Mouse (Mus musculus): ENCODE measurements around the gene Pced1b.

Gene Pced1b

DNA sequence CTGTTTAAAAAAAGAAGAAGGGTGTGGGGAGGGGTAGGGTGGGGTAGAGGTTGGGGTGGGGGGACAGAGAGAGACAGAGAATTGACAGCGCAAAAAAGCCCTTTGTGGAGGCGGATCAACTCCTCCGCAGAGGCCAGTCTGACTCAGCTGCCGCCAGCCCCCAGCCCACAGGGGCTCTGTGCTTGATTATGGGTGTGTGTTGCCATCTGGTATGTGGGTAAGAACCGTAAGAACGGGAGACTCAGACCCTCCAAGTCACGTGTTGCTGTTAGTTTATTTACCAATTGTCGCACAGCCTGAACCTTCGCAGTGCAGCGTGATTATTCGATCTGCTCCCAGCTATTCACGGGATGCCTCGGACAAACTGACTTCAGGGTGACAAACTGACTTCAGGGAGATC is 41.8 kb downstream of the Pced1b start:
- no peak for DNase-seq

DNA sequence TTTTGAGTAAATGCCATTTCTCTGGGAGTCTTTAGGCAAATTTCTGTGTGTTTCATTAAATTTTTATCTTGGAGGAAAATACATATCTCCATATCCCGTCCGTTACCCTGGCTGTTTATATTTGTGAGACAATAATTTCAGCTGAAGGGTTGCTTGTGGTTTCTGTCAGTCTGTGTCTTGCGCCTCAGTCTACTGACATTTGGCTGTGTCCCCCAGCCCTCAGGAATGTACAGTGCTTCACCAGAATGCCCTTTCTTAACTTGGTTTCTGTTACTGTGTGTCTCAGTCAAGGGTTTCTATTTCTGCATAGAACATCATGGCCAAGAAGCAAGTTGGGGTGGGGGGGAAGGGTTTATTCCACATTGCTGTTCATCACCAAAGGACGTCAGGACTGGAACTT is 42.3 kb downstream of the Pced1b start:
- no peak for DNase-seq

DNA sequence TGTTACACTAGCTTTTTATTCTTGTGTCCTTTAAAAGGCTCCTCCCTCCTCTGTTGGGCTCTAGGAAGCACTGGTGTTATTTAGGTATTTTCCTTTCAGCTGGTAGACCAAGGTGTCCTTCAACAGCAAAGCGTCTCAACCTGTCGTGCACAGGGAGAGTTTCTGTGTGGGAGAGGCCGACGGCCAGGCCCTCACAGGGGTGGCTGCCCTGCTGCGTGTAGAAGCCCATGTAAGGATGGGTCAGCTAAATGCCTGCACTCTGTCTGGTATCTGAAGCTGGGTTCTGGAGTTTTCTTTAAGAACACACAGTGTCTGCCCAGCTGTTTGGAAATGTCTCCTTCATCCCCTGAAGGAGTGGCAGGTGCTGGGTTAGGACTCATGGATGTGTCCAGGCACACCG is 43.4 kb downstream of the Pced1b start:
- no peak for DNase-seq

DNA sequence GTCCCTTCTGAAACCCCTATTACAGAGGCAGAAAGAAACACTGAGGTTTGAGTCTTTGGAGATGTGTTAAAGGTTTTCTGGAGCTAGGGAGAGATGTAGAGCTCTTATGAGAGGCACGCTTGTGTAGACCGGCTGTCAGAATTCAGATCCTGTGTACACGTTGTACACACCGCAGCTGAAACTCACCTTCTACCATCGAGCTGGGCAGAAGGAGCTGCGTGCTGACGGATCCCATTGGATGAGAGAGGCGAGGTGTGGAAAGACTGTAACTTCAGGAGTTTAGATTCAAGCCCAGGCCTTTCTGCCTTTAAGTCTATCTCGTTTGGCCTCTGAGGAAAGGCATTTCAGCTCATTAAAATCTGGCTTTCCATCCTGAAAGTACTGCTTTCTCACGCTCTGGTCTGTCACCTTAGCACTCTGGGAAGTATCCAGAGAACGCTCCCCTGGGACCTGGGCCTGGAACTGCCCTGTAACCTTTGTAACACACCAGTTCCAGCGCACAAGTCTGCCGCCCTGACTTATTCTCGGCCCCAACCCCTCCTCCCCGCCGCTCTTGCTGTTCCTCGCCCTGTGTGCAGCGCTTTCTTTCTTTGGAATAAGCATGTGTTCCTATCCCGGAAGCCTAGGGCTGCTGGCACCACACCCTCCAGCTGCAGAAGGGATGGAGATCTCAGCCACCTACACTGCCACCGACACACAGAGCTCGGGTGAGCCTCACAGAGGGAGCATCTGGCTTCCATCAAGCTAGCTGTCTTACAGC is 44.6 kb downstream of the Pced1b start:
- DNase-seq, result no peak

DNA sequence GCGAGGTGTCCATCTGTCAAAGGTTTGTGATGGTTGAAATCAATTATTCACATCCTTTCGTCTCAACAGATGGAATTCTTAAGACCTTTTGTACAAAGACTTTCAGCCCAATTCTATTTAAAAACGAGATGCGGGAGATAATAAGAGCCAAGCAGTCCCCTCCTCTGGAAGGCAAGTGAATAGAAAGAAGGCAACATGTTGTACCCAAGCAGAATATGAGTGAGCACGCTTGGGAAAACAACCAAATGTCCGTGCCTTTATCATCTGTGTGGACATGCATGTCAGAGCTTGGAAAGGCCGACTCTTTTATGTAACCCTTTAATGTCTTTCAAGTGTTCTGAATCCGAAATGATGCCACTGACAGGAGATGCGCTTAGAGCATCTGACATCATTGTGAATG is 61.0 kb downstream of the Pced1b start:
- no peak for DNase-seq

DNA sequence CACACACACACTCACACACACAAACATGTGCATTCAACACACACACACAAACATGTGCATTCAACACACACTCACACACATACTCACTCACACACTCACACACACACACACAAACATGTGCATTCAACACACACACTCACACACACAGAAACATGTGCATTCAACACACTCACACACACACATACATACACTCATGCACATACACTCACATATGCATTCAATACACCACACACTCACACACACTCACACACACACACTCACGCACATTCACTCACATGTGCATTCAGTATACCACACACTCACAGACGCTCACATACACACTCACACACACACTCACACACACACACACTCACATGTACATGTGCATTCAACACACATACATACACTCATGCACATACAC is 62.6 kb downstream of the Pced1b start:
- DNase-seq, result no peak

DNA sequence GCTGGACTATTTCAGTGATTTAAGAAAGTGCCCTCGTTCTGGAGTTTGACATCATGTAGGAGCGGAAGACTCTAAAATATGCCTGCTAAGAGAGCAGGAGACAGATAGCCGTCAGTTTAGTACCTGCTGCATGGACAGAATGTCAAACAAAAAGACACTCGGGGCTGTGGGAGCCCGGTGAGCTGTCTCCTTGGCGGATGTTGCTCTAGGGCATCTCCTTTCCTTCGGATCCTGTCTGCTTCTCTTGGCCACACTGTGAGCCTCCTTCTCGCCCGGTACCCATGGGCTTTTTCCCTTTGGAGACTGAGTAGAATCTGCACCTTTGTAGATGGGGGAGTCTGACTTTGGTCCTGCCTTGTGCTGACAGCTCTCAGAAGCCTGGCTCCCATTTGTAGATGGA is 63.3 kb downstream of the Pced1b start:
- no peak for DNase-seq

DNA sequence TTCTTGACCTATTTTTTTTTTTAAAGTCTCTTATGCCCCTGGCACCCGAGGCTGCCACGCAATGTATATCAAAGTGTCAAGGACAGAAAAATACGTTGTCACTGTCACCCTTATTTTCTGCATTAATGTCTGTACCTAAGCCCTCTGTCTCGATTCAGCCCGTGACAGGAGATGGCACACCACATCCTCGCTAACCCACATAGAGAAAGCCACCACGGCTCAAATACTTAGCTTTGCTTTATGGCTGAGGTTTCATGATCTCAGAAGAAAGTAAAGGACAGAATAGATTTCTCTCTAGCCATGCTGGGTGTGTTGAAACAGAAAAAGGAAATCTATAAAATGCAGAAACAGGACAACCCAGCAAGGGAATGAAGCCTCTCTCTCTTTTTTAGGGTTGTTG is 64.3 kb downstream of the Pced1b start:
- DNase-seq, result no peak

DNA sequence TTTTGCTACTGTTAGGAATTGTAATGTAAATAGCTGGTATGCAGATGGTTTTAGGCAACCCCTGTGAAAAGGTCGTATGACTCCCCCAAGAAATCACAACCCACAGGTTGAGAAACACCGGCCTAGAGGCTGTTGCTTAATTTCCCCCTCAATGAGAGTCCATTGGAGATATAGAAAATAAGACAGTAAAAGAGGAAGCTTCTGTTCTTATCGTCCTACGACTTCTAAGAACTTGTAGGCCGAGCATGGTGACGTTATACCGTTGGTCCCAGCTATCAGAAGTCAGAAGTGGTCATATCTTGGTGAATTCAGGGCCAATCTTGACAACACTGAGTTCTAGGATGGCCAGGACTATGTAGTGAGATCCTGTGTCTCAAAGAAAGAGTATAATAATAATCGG is 65.0 kb downstream of the Pced1b start:
- DNase-seq, result no peak

DNA sequence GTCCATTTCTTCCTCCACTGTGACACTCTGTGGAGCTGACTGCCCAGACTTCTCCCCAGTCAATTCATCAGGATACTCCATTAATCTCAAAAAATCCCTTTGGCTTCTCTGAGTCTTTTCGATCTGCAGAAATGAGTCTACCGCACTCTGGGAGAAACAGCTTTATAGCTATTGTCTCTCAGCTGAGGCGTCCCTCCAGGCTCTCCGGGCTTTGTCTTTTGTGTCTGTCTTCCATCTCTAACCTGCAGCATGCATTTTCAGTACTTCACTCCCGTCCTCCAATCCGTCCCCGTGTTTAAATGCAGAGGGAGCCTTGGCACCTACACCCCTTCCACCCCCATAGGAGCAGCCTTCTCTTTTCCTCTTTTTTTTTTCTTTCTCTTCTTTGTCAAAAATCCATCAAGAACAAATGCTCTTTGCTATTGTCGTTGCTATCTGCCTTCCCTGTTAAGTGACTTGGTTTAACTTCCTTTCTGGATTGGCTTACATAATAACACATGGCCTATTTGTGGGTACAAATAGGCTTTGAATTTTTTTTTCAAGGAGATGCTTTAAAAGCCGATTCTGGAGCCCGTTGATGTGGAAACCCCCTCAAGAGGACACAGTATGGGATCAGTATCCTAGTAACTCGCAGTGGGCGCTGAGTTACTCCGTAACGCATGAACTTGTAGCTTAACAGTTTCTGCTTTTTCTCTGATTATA is 68.0 kb downstream of the Pced1b start:
- peak; percentile 19 for DNase-seq

DNA sequence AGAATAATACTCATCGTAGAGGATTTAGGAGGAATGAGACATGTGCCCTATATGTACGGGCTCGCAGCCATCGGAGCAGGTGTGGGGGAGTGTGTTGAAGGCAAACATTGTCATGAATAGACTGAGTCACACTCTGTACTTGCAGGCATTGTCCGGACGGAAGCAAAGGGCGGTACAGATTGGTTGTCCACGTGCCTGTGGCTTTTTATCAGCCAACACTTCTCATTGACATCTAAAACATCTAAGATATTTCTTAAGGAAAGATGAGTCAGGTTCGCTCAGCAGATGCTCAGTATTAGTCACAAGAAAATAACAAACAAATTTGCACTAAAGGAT is 68.5 kb downstream of the Pced1b start:
- DNase-seq, result no peak

DNA sequence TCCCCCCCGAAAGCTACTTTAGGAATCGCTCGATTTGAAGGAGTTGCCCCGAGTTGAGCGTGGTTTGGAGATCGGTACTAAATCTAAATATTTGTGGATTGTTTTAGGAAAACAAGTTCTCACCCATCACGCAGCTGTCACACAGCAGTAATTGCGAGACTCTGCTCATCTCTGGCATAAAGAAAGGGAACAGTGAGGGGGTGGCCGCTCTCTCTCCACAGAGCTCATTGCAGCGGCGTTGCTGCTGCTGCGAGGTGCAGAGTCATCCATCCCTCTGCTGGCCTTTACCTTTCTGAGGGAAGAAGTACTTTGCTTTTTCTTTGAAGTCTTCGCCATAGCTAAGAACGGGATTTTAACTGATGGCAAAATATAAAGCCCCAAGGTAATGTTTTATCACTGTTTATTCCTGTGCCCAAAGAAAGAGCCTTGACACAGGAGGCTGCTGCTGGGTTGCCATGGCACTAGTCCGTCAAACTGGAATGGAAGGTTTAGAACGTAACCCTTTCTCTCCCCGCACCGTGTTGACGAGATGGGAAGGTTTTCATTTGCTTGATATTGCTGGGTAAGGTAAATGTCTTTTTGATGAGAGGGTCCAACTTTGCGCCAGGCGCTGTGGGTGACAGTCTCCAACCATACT is 71.6 kb downstream of the Pced1b start:
- no peak for DNase-seq

DNA sequence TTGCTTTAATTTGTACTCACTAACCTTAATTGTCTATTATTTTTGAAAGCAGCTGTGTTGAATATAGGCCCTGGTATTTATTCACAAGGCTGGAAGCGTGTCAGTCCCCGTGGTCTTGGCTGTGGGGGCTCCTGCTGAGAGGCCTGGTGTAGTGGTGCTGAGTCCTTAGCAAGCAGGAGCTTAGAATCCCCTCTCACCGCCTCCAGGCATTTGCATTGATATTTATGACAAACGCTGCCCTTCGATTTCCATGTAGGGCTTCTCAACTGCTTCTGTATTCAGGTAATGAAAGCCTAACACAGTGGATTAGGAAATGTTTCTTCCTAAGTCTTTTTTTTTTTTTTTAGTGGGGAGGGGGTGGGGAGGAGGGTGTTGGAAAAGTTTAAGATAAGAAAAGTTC is 75.9 kb downstream of the Pced1b start:
- no peak for DNase-seq

DNA sequence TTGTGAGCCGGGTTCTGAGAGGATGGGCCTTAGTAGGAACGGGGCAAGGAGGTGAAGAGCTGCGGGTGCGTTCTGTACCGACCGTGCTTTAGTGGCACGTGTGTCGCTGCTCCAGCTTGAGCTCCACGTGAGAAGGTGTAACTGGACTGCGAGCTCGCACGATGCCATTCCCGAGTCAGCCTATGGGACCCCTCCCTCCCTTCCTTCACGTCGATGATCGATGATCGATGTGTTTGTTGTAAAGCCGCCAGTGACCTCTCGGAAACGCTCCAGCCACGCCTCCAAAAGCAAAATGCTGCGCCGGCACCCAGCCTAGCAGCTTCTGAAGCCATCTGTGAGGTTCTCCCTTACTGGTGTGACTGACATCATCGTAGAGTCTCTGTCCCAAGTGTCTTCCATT is 76.6 kb downstream of the Pced1b start:
- DNase-seq, result no peak

DNA sequence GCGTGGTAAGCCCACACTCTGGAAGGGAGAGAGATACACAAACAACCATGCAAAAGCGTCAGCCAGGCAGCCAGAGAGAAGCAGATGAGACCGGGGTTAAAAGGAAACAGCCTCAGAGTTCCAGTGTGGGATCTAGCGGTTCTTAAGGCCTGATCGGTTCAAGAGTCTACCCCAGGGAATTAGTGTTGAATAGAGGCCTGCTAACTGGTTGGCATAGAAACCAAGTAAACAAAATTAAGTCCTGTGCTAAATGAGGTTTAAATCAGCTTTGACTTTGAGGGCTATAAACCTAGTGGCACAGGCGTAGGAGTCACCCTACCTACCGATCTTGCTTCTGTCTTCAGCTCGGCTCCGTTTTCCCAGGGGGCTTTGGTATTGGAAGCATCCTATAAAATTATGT is 77.4 kb downstream of the Pced1b start:
- peak; percentile 53 for DNase-seq

DNA sequence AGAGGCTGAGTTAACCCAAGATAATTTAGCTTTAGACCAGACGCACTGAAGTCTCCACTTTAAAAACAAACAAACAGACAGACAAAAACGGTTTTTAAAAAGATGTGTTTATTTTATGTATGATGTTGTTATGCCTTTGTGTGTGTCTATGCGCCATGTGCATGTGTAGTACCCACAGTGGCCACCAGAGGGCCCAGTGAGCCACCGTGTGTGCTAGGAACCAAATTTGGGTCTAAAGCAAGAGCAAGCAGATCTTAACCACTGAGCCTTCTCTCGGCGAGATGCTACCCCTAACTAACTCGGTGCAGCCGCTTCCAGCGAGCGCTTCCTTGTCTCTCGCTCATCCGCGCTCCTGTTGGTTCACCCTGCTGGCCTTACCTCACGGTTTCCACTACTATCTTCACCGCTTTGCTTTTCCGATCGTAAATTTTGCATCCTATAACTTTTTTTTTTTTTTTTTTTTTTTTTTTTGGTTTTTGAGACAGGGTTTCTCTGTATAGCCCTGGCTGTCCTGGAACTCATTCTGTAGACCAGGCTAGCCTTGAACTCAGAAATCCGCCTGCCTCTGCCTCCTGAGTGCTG is 80.7 kb downstream of the Pced1b start:
- DNase-seq, result no peak

DNA sequence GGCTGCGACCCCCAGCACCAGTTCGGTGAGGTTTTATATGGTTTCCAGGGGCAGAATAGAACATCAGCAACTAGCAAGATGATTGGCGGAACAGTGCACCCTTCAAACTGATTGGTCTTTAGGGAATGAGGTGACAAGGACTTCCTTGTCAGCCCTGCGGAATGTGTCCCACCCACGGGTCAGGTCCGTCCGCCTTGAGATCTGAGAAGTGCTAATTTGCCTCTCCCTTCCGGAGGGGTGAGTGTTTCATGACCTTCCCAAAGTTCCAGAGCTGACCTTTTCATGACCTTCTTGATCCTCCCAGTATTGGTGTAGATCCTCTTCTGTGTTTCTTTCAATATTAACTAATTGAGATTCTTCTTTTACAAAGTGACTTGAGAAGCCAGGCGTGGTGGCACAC is 85.7 kb downstream of the Pced1b start:
- DNase-seq, result no peak

DNA sequence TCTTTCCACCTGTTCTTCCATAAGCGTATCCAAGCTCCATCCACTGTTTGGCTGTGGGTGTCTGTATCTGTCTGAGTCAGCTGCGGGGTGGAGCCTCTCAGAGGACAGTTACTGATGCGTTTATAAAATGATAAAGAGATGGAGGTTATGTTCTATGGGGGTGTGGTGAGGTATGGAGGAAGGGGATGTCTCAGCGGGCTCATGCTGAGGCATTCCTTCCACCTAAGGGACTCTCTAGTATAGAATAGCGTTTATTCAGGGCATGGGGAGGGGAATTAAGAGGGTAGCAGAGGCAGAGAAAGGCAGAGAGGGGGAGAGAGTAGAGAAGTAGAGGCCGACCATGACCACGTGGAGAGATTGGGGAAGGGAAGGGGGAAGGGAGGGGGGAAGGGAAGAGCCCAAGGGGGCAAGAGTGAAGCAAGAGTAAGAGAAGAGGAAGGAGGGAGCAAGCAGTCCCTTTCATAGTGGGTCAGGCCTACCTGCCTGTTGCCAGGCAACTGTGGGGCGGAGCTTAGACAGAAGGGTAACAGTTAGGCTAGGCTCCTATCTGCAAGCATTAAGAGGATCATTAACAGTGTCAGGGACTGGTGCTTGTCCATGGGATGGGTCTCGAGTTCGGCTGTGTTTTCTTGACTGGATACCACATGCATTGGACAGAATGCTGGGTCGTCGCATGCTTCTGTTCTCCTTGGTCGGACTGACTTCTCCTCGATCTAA is 90.9 kb downstream of the Pced1b start:
- DNase-seq, result peak; percentile 58

DNA sequence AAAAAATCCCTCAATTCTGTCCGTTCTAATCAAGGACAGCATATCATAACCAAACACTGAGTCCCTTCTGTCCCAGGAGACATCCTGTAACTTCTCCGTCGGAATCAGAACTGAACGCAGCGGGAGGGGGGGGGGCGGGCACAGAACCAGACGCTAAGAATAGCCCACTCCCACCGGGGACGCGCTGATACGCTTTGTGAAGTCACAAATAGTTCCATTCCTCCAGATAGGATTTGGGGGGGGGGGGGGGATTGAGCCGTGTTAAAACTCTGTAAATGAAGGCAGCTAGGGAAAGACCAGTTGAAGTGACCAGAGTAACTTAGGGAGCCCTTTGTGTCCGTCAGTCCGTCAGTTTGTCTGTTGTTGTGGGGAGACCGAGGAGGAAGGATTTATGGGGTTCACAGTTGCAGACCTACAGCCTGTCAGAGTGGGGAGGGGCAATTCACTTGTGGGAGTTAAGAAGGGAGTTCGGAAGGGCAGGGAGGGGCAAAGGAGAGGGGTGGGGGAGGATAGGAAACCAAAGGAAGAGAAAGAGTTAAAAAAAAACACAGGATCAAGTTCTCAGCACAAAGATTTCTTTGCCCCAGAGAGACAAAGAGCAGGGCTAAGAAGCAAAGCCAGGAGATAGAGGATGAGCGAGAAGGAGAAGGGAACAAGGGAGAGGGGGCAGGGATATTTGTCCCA is 91.6 kb downstream of the Pced1b start:
- peak; percentile 51 for DNase-seq

DNA sequence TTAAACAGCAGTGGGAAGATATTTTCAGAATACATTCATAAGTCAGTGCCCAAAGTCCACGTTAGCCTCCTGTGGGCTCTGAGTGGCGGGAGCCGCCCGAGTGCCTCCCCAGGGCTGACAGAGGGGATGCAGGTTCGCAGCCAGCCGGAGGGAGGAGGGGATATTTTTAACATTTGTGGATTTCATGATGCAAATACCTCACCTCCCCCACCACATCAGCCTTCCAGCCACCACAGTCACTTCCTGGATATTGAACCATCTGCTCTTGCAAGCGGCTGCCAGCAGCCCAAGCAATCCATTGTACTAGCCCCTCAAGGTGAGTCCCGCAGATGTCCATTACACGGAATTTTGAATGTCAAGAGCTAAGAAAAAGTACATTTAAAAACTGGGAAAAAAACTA is 95.4 kb downstream of the Pced1b start:
- DNase-seq, result no peak

DNA sequence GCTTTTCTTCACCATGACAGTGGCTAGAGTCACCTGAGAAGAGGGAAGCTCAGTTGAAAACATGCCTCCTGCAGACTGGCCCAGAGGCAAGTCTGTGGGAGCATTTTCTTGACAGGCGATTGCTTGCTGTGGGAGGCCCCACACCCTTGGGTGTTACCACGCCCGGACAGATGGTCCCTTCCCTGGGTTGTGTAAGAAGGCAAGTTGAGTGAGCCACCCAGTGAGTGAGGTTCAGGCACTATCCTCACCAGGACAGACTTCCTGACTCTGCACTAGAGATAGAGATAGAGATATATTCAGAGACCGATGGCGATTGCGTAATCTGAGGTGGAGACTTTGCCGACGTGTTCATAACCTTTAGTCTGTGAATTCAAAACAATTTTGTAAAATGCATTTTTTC is 96.0 kb downstream of the Pced1b start:
- no peak for DNase-seq

DNA sequence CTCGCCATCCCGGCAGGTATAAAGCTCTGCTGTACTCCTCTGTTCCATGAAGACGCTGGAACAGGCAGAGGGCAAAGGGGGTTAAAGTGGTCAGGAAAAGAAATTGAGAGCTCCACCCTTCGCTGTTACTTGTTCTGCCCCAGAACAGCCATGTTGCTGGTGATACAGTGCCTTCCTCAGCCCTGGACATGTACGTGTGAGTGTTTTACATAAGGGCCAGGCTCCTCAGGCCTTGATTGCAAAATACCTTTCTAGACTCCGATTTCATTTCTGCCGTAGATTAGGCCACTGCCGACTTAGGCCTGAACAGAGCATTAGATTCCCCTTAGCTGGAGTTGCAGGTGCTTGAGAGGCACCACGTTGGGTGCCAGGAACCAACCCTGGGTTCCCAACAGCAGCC is 97.0 kb downstream of the Pced1b start:
- no peak for DNase-seq

DNA sequence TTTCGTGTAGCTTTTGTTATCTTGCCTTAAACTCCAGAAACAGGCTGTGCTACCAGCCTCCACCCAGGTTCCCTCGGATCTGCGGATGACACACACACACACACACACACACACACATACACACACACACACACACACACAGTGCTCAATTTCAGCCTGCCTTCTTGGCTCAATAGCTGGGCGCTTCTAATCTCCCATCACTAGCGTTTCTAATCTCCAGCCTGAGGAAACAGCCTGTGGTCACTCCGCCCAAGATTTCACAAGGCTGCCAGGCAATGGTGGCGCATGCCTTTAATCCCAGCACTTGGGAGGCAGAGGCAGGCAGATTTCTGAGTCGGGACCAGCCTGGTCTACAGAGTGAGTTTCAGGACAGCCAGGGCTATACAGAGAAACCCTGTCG is 98.2 kb downstream of the Pced1b start:
- no peak for DNase-seq

All from retina, postnatal 1 day (tissue).